Mouse (Mus musculus): ENCODE measurements around the gene Olfr1394. TPM values are rescaled to one million over a fixed set of nuclear protein-coding genes. Genes with fewer than 3 reads are reported as not detected.
A peak's percentile ranks its signal among the peaks of the same experiment; 100 is the strongest.

The Olfr1394 gene
- total and polyA plus RNA-seq, 3 experiments, result not detected

DNA sequence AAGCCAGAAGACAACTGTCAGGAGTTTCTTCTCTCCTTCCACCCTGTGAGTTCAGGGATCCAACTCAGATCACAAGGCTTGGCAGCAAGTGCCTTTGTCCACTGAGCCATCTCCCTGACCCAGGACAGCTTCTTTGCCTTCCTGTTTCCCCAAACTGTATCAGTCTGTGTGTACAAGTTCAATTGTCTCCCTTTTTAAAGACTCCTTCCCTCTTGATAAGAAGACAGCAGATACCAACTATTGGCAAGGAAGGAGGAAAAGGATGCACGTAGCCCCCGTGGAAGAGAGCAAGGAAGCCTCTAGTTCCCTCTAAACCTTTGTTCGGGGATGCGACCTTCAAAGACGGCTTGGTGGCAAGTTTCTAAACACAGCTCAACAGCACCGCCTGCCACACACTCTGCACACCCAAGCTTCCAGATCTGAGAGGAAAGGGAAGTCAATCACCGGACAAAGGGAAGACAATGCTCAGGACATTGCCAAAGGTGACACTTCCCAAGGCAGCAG, 41.7 kb downstream of the Olfr1394 start:
- WGBS, result 40% methylated on average over 7 of the region's 7 CpGs
- H3K27ac ChIP-seq, result peak overlapping the region; percentile 61
- H3K4me1 ChIP-seq (ENCODE audit: control insufficient read depth, insufficient read depth, low read length), result peaks cover 5% of the 10 kb centered on the region
- TF ChIP-seq POLR2A (IDR thresholded peaks at IDR 0.05; ENCODE audit: insufficient read depth, low read depth, low read length) (no peak), CTCF (IDR thresholded peaks at IDR 0.05) (peak; percentile 52), EP300 (IDR thresholded peaks at IDR 0.05; ENCODE audit: insufficient read depth, low read depth, low read length) (0 out of 2 replicates have a peak, but pooled peaks have one; percentile 68)
- H3K27me3 ChIP-seq (ENCODE audit: control insufficient read depth, insufficient read depth, low read length), result no peaks in the 10 kb centered on the region
- no peak overlapping the region for H3K4me3 ChIP-seq
- no peaks in the 10 kb centered on the region for H3K79me2 ChIP-seq (replicated peaks; ENCODE audit: control insufficient read depth, insufficient read depth, low read length)
- peak in 1 of 2 experiments; percentile 36 for DNase-seq
- H3K36me3 ChIP-seq (ENCODE audit: control insufficient read depth, insufficient read depth, low read length), result no peaks in the 10 kb centered on the region
- peak overlapping the region; percentile 37; the same call in 1 of the 2 replicates for H3K9ac ChIP-seq (ENCODE audit: low read depth, low read length)
- intact Hi-C loops (cut with DNase I), result no loop called here

DNA sequence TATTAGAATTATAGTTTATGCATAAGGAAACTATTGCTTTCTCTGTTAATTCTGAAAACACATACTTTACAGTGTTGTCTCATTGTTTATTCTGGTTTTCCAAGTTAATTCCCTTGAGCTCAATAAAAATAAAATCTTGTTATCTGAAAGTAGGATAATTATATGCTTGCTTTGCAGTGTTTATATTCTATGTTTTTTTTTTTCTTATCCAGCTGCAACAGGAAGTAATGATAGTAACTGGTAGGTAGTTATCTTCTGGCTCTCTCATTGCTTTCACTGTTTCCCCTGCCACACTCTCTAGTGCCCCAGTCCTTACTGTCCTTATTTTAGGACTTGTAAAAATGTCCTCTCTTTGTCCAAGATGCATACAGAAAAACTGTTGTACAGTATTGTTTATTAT, 46.5 kb downstream of the Olfr1394 start:
- Histone ChIP-seq H3K27me3 (ENCODE audit: control insufficient read depth, insufficient read depth, low read length) (no peaks in the 10 kb centered on the region), H3K36me3 (ENCODE audit: control insufficient read depth, insufficient read depth, low read length) (peaks cover 9% of the 10 kb centered on the region; the same call in 1 of the 2 replicates), H3K27ac (no peak overlapping the region), H3K4me1 (ENCODE audit: control insufficient read depth, insufficient read depth, low read length) (peaks cover 10% of the 10 kb centered on the region), H3K9ac (ENCODE audit: low read depth, low read length) (no peak overlapping the region), H3K4me3 (no peak overlapping the region), H3K79me2 (replicated peaks; ENCODE audit: control insufficient read depth, insufficient read depth, low read length) (no peaks in the 10 kb centered on the region; the same call in 1 of the 2 replicates)
- TF ChIP-seq POLR2A (IDR thresholded peaks at IDR 0.05; ENCODE audit: insufficient read depth, low read depth, low read length) (no peak), EP300 (IDR thresholded peaks at IDR 0.05; ENCODE audit: insufficient read depth, low read depth, low read length) (no peak), CTCF (IDR thresholded peaks at IDR 0.05) (no peak)
- intact Hi-C loops (cut with DNase I), result loop anchor here (5.0 kb wide), 3 partner anchors 328 to 403 kb away; partner anchors contain the start of genes Irgm1 and Trim41
- DNase-seq, result no peak

DNA sequence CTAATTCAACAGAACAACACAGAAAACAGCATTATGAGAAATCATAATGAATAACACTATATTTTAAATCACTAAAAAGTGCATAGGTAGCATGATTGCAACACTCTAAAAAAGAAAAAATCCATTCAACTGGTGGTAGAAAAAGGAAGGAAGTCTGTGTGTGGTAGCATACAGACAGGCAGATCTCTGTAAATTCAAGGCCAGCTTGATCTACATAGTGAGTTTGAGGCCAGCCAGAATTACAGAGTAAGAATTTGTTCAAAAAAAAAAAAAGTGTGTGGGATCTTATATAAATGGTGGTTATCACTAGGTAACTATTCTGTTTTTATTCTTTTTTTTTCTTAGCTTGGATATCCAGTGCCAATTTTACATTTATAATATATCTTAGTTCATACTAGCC, 47.0 kb downstream of the Olfr1394 start:
- no peak for TF ChIP-seq EP300 (IDR thresholded peaks at IDR 0.05; ENCODE audit: insufficient read depth, low read depth, low read length)
- TF ChIP-seq CTCF (IDR thresholded peaks at IDR 0.05), result no peak
- TF ChIP-seq POLR2A (IDR thresholded peaks at IDR 0.05; ENCODE audit: insufficient read depth, low read depth, low read length), result no peak
- Histone ChIP-seq H3K9ac (ENCODE audit: low read depth, low read length) (no peak overlapping the region), H3K36me3 (ENCODE audit: control insufficient read depth, insufficient read depth, low read length) (peaks cover 9% of the 10 kb centered on the region; the same call in 1 of the 2 replicates), H3K79me2 (replicated peaks; ENCODE audit: control insufficient read depth, insufficient read depth, low read length) (no peaks in the 10 kb centered on the region; the same call in 1 of the 2 replicates), H3K4me3 (no peak overlapping the region), H3K27ac (no peak overlapping the region), H3K4me1 (ENCODE audit: control insufficient read depth, insufficient read depth, low read length) (peaks cover 6% of the 10 kb centered on the region), H3K27me3 (ENCODE audit: control insufficient read depth, insufficient read depth, low read length) (no peaks in the 10 kb centered on the region)
- intact Hi-C loops (cut with DNase I), result loop anchor here (5.0 kb wide), 3 partner anchors 329 to 404 kb away; partner anchors contain the start of genes Irgm1 and Trim41
- no peak for DNase-seq

DNA sequence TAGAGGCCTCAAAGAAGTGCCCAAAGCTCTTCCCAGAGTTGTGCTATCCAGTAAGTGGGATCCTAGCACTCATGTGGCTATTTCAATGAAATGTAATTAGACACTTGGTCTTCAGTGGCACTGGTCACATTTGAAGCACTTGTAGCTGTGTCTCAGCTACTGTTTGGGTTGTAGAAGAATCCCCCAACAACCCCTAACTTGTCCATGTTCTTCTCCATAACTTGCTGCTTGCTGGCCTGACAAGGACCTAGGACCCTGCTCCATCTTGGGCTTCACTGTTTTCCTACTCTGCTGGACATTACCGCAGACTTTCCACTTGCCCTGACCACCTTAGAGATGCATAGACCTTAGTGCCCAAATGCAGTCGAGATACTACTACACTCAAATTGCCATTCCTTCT, 47.9 kb downstream of the Olfr1394 start:
- 15% methylated on average over 2 of the region's 2 CpGs for WGBS
- intact Hi-C loops (cut with DNase I), result loop anchor here (2.0 to 5.0 kb wide), 4 partner anchors 49 to 405 kb away; partner anchors contain the start of genes Irgm1 and Trim41

DNA sequence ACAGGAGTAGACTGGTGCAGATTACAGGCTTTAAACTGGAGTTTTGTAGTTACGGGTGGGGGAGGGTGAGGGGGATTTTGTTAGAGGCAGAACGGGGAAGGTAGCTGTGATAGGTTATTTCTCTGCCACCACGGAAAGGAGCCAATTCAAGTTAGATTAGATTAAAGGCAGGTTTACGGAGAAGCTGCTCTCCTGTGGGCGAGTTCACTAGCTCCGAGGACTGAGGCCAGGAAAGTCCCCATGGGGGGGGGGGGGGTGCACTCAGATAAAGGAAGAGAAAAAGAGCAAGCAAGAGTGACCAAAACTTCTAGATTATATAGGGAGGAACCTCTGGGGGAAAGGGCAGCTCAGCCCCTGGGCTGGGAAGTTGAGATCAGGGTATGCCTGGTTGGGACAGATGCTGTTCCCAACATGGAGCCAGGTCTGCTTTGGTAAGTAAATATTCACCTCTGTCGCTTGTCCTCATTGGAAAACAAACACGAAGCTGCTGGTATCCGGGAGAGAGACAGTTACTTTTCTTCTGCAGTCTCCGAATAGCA, 48.4 kb downstream of the Olfr1394 start:
- no peaks in the 10 kb centered on the region; the same call in none of the 2 replicates for H3K79me2 ChIP-seq (replicated peaks; ENCODE audit: control insufficient read depth, insufficient read depth, low read length)
- H3K4me3 ChIP-seq, result peak overlapping the region; percentile 67
- peak in 1 of 2 experiments; percentile 49 for DNase-seq
- no peaks in the 10 kb centered on the region for H3K27me3 ChIP-seq (ENCODE audit: control insufficient read depth, insufficient read depth, low read length)
- TF ChIP-seq POLR2A (IDR thresholded peaks at IDR 0.05; ENCODE audit: insufficient read depth, low read depth, low read length), result no peak
- no peak for TF ChIP-seq EP300 (IDR thresholded peaks at IDR 0.05; ENCODE audit: insufficient read depth, low read depth, low read length)
- no peak for TF ChIP-seq CTCF (IDR thresholded peaks at IDR 0.05)
- H3K27ac ChIP-seq, result peak overlapping the region; percentile 99
- peak overlapping the region; percentile 92 for H3K9ac ChIP-seq (ENCODE audit: low read depth, low read length)
- peaks cover 19% of the 10 kb centered on the region for H3K36me3 ChIP-seq (ENCODE audit: control insufficient read depth, insufficient read depth, low read length)
- peaks cover 5% of the 10 kb centered on the region for H3K4me1 ChIP-seq (ENCODE audit: control insufficient read depth, insufficient read depth, low read length)
- intact Hi-C loops (cut with DNase I), result loop anchor here (1.0 to 5.0 kb wide), 5 partner anchors 41 to 405 kb away; partner anchors contain the start of genes Irgm1 and Trim41
- 1% methylated on average over 10 of the region's 10 CpGs for WGBS

More for the DNA sequence above, 47.9 kb downstream of the Olfr1394 start:
- Histone ChIP-seq H3K36me3 (ENCODE audit: control insufficient read depth, insufficient read depth, low read length) (peaks cover 16% of the 10 kb centered on the region), H3K27me3 (ENCODE audit: control insufficient read depth, insufficient read depth, low read length) (no peaks in the 10 kb centered on the region), H3K79me2 (replicated peaks; ENCODE audit: control insufficient read depth, insufficient read depth, low read length) (no peaks in the 10 kb centered on the region; the same call in none of the 2 replicates), H3K27ac (peak overlapping the region; percentile 99), H3K9ac (ENCODE audit: low read depth, low read length) (peak overlapping the region; percentile 92), H3K4me3 (peak overlapping the region; percentile 67), H3K4me1 (ENCODE audit: control insufficient read depth, insufficient read depth, low read length) (peaks cover 5% of the 10 kb centered on the region)
- no peak for TF ChIP-seq EP300 (IDR thresholded peaks at IDR 0.05; ENCODE audit: insufficient read depth, low read depth, low read length)
- no peak for TF ChIP-seq CTCF (IDR thresholded peaks at IDR 0.05)
- no peak for TF ChIP-seq POLR2A (IDR thresholded peaks at IDR 0.05; ENCODE audit: insufficient read depth, low read depth, low read length)
- DNase-seq, result no peak

Data from heart, adult 2 months (tissue).